Mouse (Mus musculus) thymus, adult 2 months (tissue): ENCODE results near the gene Faap20.

Experiments
- CTCF ChIP-seq: fragments of 200-500 bp; IDR thresholded peaks from 2 replicates; pipeline ENCODE4 v1.5.1; 2012; ENCODE audit warnings: mild to moderate bottlenecking, control low read depth, low read length, moderate library complexity, borderline replicate concordance; ENCODE audit not compliant: control insufficient read depth, poor library complexity, insufficient read depth; ENCODE audit errors: extremely low read depth
- POLR2A ChIP-seq: fragments of 200-500 bp; IDR thresholded peaks from 2 replicates; pipeline ENCODE4 v1.6.1; 2012; ENCODE audit warnings: mild to moderate bottlenecking, low read length, control low read depth, moderate library complexity; ENCODE audit not compliant: control insufficient read depth, poor library complexity, insufficient read depth; ENCODE audit errors: extremely low read depth

GRCm38 (mm10) chr4:155245770-155246492, 3.7 kb upstream of the Faap20 start:
- TF ChIP-seq POLR2A (no peak), CTCF (no peak)
